Mouse (Mus musculus) ES-E14 (cell line): Measurements from ENCODE around the gene Mxra7.

Source experiments
- CHD2 ChIP-seq: IDR thresholded peaks from 2 replicates; pipeline ENCODE4 v1.6.1; 2014; ENCODE audit warnings: mild to moderate bottlenecking, low read depth, low read length, inconsistent platforms
- HCFC1 ChIP-seq: IDR thresholded peaks from 2 replicates; pipeline ENCODE4 v1.6.1; 2012; ENCODE audit warnings: low read length, inconsistent platforms, borderline replicate concordance; ENCODE audit not compliant: insufficient read depth
- ZC3H11A ChIP-seq: IDR thresholded peaks from 2 replicates; pipeline ENCODE4 v1.6.1; 2012; ENCODE audit warnings: low read depth, mild to moderate bottlenecking, inconsistent platforms, low read length, borderline replicate concordance
- ZNF384 ChIP-seq: IDR thresholded peaks from 2 replicates; pipeline ENCODE4 v1.6.1; 2012; ENCODE audit warnings: low read depth, low read length, inconsistent platforms

- TF ChIP-seq ZNF384 (no peak), CHD2 (no peak), HCFC1 (no peak), ZC3H11A (no peak)
These were observed 28.5 kb downstream of the Mxra7 start for GRCm38 (mm10) chr11:116799364-116799763.
